Mouse (Mus musculus) midbrain, postnatal 0 days (tissue): ENCODE measurements around the gene Dyrk1a. TPM values are rescaled to one million over a fixed set of nuclear protein-coding genes. Genes with fewer than 3 reads are reported as not detected.
"Not testable (repeated sequence)": the region's sequence is repeated elsewhere in the genome, so short reads cannot be mapped to it uniquely, and the experiment has no call there.

Experiments used
- ATAC-seq: fragments of 200-750 bp; cut with Nextera tagmentation; 2 replicates; pipeline ENCODE4 v1.8.0; 2017; ENCODE audit warnings: moderate number of reproducible peaks, mild to moderate bottlenecking, moderate TSS enrichment, moderate library complexity; ENCODE audit not compliant: low FRiP score
- DNase-seq: peaks from one replicate; pipeline ENCODE4 v3.0.0-alpha.2; 2015; ENCODE audit warnings: low spot score
- H3K27ac ChIP-seq: fragments of 300-500 bp; sonication (generic); 2 replicates; pipeline ENCODE4 v1.5.1; 2014; ENCODE audit warnings: low read depth, mild to moderate bottlenecking, low read length, mixed read lengths
- H3K27me3 ChIP-seq: fragments of 300-500 bp; sonication (generic); 2 replicates; pipeline ENCODE4 v1.6.1; 2014; ENCODE audit warnings: low read length, control low read depth, mixed read lengths; ENCODE audit not compliant: insufficient read depth
- H3K36me3 ChIP-seq: fragments of 300-500 bp; sonication (generic); 2 replicates; pipeline ENCODE4 v1.6.1; 2014; ENCODE audit warnings: low read length, control low read depth, mixed read lengths; ENCODE audit not compliant: insufficient read depth
- H3K4me1 ChIP-seq: fragments of 300-500 bp; sonication (generic); 2 replicates; pipeline ENCODE4 v1.6.1; 2014; ENCODE audit warnings: mild to moderate bottlenecking, control low read depth, antibody characterized with exemption, low read length, mixed read lengths; ENCODE audit not compliant: insufficient read depth
- H3K4me2 ChIP-seq: fragments of 300-500 bp; sonication (generic); 2 replicates; pipeline ENCODE4 v1.6.1; 2014; ENCODE audit warnings: low read depth, mild to moderate bottlenecking, low read length, mixed read lengths; ENCODE audit not compliant: poor library complexity, severe bottlenecking
- H3K4me3 ChIP-seq: fragments of 300-500 bp; sonication (generic); 2 replicates; pipeline ENCODE4 v1.5.1; 2014; ENCODE audit warnings: low read depth, mild to moderate bottlenecking, low read length, moderate library complexity
- H3K9ac ChIP-seq: fragments of 300-500 bp; sonication (generic); replicated peaks from 2 replicates; pipeline ENCODE4 v1.6.1; 2014; ENCODE audit warnings: mild to moderate bottlenecking, low read length, moderate library complexity, mixed read lengths; ENCODE audit not compliant: poor library complexity, severe bottlenecking
- H3K9me3 ChIP-seq: fragments of 300-500 bp; sonication (generic); 2 replicates; pipeline ENCODE4 v1.6.1; 2016; ENCODE audit warnings: low read length, control low read depth
- CTCF ChIP-seq: IDR thresholded peaks from 2 replicates; pipeline ENCODE4 v1.5.1; 2016; ENCODE audit warnings: antibody characterized with exemption, mild to moderate bottlenecking
- WGBS: fragments of 180-500 bp; shearing (Covaris S2); extraction: QIAGEN DNeasy Blood & Tissue Kit; methylation state at CpG from one replicate; pipeline ENCODE4 v1.1.7; 2014; 5-methylcytosine and 5-hydroxymethylcytosine counted together
- polyA plus RNA-seq: library from polyadenylated mRNA; unstranded; fragments of >200 nt; fragmentation: Nextera tagmentation; extraction: Ambion mirVana; gene quantifications from 2 replicates; pipeline ENCODE4 v1.2.1, GENCODE M21; 2015
- total RNA-seq: library from RNA; depleted of rRNA; stranded (reverse); fragments of >200 nt; gene quantifications from 2 replicates; pipeline ENCODE4 v1.2.3, GENCODE M21; 2014

The Dyrk1a gene
- total and polyA plus RNA-seq, 2 experiments from 2014 or later, result 13.7 to 94.2 TPM

GRCm38 (mm10) chr16:94681760-94682159, 112.0 kb downstream of the Dyrk1a start:
- no peaks in the 10 kb centered on the region for H3K27me3 ChIP-seq
- peaks cover 11% of the 10 kb centered on the region for H3K36me3 ChIP-seq
- 97% methylated on average over 4 of the region's 4 CpGs for WGBS
- no peak overlapping the region for H3K4me2 ChIP-seq
- ATAC-seq, result no peak
- H3K9me3 ChIP-seq, result no peaks in the 10 kb centered on the region
- H3K27ac ChIP-seq, result no peak overlapping the region
- H3K9ac ChIP-seq, result no peak overlapping the region
- H3K4me1 ChIP-seq, result no peaks in the 10 kb centered on the region
- no peak for DNase-seq
- TF ChIP-seq CTCF, result no peak
- no peak overlapping the region for H3K4me3 ChIP-seq

GRCm38 (mm10) chr16:94683960-94684359, 114.2 kb downstream of the Dyrk1a start:
- Histone ChIP-seq H3K4me1 (no peaks in the 10 kb centered on the region), H3K4me2 (no peak overlapping the region), H3K9ac (no peak overlapping the region), H3K27me3 (no peaks in the 10 kb centered on the region), H3K4me3 (no peak overlapping the region), H3K9me3 (no peaks in the 10 kb centered on the region), H3K27ac (no peak overlapping the region), H3K36me3 (peaks cover 29% of the 10 kb centered on the region)
- TF ChIP-seq CTCF, result no peak
- ATAC-seq, result no peak
- 87% methylated on average over 4 of the region's 4 CpGs for WGBS
- DNase-seq, result no peak

GRCm38 (mm10) chr16:94693687-94694305, 124.0 kb downstream of the Dyrk1a start:
- Histone ChIP-seq H3K4me1 (no peaks in the 10 kb centered on the region), H3K4me2 (no peak overlapping the region), H3K9me3 (no peaks in the 10 kb centered on the region), H3K27me3 (no peaks in the 10 kb centered on the region), H3K4me3 (no peak overlapping the region), H3K36me3 (peaks cover 29% of the 10 kb centered on the region), H3K27ac (no peak overlapping the region), H3K9ac (no peak overlapping the region)
- no peak for DNase-seq
- WGBS, result 80% methylated on average over 4 of the region's 4 CpGs
- no peak for TF ChIP-seq CTCF
- no peak for ATAC-seq

GRCm38 (mm10) chr16:94697553-94697952, 127.7 kb downstream of the Dyrk1a start:
- Histone ChIP-seq H3K27me3 (no peaks in the 10 kb centered on the region), H3K4me2 (no peak overlapping the region), H3K36me3 (peaks cover 6% of the 10 kb centered on the region), H3K9ac (no peak overlapping the region), H3K4me1 (no peaks in the 10 kb centered on the region), H3K27ac (no peak overlapping the region), H3K9me3 (no peaks in the 10 kb centered on the region), H3K4me3 (no peak overlapping the region)
- 85% methylated on average over 5 of the region's 5 CpGs for WGBS
- no peak for DNase-seq
- no peak for ATAC-seq
- no peak for TF ChIP-seq CTCF

GRCm38 (mm10) chr16:94698234-94698633, 128.4 kb downstream of the Dyrk1a start:
- H3K4me2 ChIP-seq, H3K9me3 ChIP-seq, H3K27me3 ChIP-seq, H3K4me1 ChIP-seq, H3K4me3 ChIP-seq, ATAC-seq, DNase-seq, H3K36me3 ChIP-seq, H3K9ac ChIP-seq, H3K27ac ChIP-seq: not testable (repeated sequence)
- 88% methylated on average over 1 of the region's 1 CpGs for WGBS

- Histone ChIP-seq H3K9me3 (no peaks in the 10 kb centered on the region), H3K27me3 (no peaks in the 10 kb centered on the region), H3K9ac (no peak overlapping the region), H3K4me3 (no peak overlapping the region), H3K4me2 (no peak overlapping the region), H3K27ac (no peak overlapping the region), H3K4me1 (no peaks in the 10 kb centered on the region), H3K36me3 (no peaks in the 10 kb centered on the region)
- DNase-seq (no peak), ATAC-seq (no peak)
- 90% methylated on average over 4 of the region's 4 CpGs for WGBS
- TF ChIP-seq CTCF, result no peak
These were observed 131.3 kb downstream of the Dyrk1a start for GRCm38 (mm10) chr16:94701141-94701540.
